Comparison of ENCODE assay signal across 9 mouse cellular contexts in the genomic region with DNA sequence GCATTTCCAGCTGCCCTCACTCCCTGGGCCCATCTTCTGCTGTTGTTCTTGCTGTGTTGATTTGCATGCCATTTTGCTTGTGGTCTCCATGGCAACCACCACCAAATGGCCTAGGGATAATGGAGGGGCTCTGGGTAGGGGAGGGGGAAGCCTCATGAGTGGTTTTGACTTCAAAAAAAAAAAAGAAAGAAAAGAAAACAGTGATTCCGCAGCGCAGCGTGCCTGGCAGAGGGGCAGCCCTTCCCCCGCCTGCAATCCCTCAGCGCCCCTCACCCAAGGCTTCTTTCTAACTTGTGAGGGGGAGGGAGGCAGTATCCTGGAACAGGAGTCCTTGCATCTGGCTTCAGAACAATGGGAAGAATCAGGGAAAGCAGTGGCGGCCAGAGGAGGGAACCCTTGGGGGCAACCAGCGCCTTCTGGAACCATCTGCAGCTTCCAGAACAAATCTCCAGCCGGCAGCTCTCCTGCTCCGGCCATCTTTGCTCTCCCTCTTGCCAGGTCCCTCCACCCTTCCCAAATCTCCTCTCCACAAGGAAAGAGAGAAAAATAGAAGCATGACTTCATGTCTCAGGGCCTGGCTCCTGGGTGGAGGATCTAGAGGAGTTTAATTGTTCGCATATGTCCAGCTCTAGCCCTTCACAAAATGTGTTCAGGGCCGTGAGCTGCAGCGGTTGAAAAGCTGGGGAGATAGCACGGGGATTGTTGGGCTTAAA. TPM values are rescaled to one million over a fixed set of nuclear protein-coding genes. Genes with fewer than 3 reads are reported as not detected.
DNase-seq lines count a peak whose midpoint lies in the region; ATAC-seq lines count a peak whose summit lies in the region.
"Had no signal": no experiment of that assay in that cellular context is flagged by ENCODE, and none has a peak within 500 bp of the region (broad histone marks: within the 10 kb centered on the region; RNA-seq: fewer than 3 reads in every experiment).

No protein-coding gene starts in this region.

- no peaks in the 10 kb centered on the region for H3K36me3 ChIP-seq in kidney, embryonic 15.5 days
- no peaks in the 10 kb centered on the region for H3K36me3 ChIP-seq in forebrain, embryonic 12.5 days (replicated peaks)

- intact Hi-C loops in heart, postnatal 25 days (cut with DNase I) = loop anchor here (5.0 kb wide), 1 partner anchor 92 kb away; no protein-coding TSS in a partner anchor

- H3K4me3 ChIP-seq in kidney, embryonic 15.5 days (replicated peaks) = no peak overlapping the region
- H3K4me3 ChIP-seq in forebrain, embryonic 12.5 days (replicated peaks) = no peak overlapping the region

- H3K4me2 ChIP-seq in kidney, embryonic 15.5 days = peak overlapping the region; percentile 27; the same call in 1 of the 2 replicates
- H3K4me2 ChIP-seq in forebrain, embryonic 12.5 days = peak overlapping the region; percentile 38

- H3K27me3 ChIP-seq in kidney, embryonic 15.5 days = peaks cover 8% of the 10 kb centered on the region; the same call in 1 of the 2 replicates
- H3K27me3 ChIP-seq in forebrain, embryonic 12.5 days = peaks cover 32% of the 10 kb centered on the region

- DNase-seq in kidney, postnatal 14 days = no peak
- peak; percentile 57 for DNase-seq in heart, postnatal 25 days (ENCODE audit: low spot score)
- DNase-seq in lung, postnatal 10 days = peak; percentile 30
- no peak for DNase-seq in adrenal gland, adult 2 months
- no peak for DNase-seq in spleen, adult 12 weeks (ENCODE audit: low spot score)

- H3K27ac ChIP-seq in kidney, embryonic 15.5 days = peak overlapping the region; percentile 54
- peak overlapping the region; percentile 97 for H3K27ac ChIP-seq in forebrain, embryonic 12.5 days

- no peaks in the 10 kb centered on the region; the same call in 1 of the 2 replicates for H3K9me3 ChIP-seq in kidney, embryonic 15.5 days (replicated peaks)
- H3K9me3 ChIP-seq in forebrain, embryonic 12.5 days = no peaks in the 10 kb centered on the region

- ATAC-seq in kidney, embryonic 15.5 days (replicated peaks; ENCODE audit: low FRiP score) = no peak
- ATAC-seq in cerebellum, adult (ENCODE audit: insufficient number of reproducible peaks, low FRiP score, low TSS enrichment) = peak; percentile 33; the same call in 1 of the 2 replicates
- ATAC-seq in forebrain, embryonic 12.5 days (ENCODE audit: low FRiP score) = peak; percentile 76

- no peak overlapping the region for H3K9ac ChIP-seq in kidney, embryonic 15.5 days
- H3K9ac ChIP-seq in forebrain, embryonic 12.5 days = peak overlapping the region; percentile 44; the same call in 1 of the 2 replicates

- peaks cover 34% of the 10 kb centered on the region for H3K4me1 ChIP-seq in kidney, embryonic 15.5 days
- peaks cover 77% of the 10 kb centered on the region for H3K4me1 ChIP-seq in forebrain, embryonic 12.5 days

- 15% methylated on average over 13 of the region's 13 CpGs for WGBS in kidney, embryonic 15.5 days
- 2% methylated on average over 13 of the region's 13 CpGs for WGBS in forebrain, embryonic 12.5 days

RNA-seq across cellular contexts. Expression of gene Gm11733, which starts 5.0 kb away (rescaled TPM):
- polyA plus RNA-seq in kidney, embryonic 15.5 days (2015; fragmentation: Nextera tagmentation; extraction: Ambion mirVana) = not detected in 2 replicates
- 0.20 TPM in 1 of 2 replicates, not detected in the other for polyA plus RNA-seq in forebrain, embryonic 12.5 days (2016; fragmentation: Nextera tagmentation; extraction: Ambion mirVana)
- total RNA-seq in heart, postnatal 25 days (2021) = not detected
- not detected for total RNA-seq in adrenal gland, adult 2 months (2021)
- polyA plus RNA-seq in adrenal gland, adult 2 months (2012; rRNA removed) = not detected in 2 replicates
- total RNA-seq: hematopoietic stem cell, adult 5-6 weeks had no signal

Comparison
In these comparisons a context has a peak if more than half of its experiments do, and no peak if none do; other contexts are left out.
1. DNase-seq: peak in heart, postnatal 25 days (single experiment) and lung, postnatal 10 days (single experiment); none in kidney, postnatal 14 days (single experiment), adrenal gland, adult 2 months (single experiment) and spleen, adult 12 weeks (single experiment).